Mouse (Mus musculus) effector memory CD4-positive, alpha-beta T cell, adult 5 months (primary cell): Measurements from ENCODE around the gene Zfp575. TPM values are rescaled to one million over a fixed set of nuclear protein-coding genes. Genes with fewer than 3 reads are reported as not detected.

Experiments
- polyA plus RNA-seq: library from polyadenylated mRNA; unstranded; fragments of 100-300 nt; shearing (Covaris generic); gene quantifications from one replicate; pipeline ENCODE4 v1.2.1, GENCODE M21; 2017

Gene Zfp575
- polyA plus RNA-seq, result 0.22 TPM

DNA sequence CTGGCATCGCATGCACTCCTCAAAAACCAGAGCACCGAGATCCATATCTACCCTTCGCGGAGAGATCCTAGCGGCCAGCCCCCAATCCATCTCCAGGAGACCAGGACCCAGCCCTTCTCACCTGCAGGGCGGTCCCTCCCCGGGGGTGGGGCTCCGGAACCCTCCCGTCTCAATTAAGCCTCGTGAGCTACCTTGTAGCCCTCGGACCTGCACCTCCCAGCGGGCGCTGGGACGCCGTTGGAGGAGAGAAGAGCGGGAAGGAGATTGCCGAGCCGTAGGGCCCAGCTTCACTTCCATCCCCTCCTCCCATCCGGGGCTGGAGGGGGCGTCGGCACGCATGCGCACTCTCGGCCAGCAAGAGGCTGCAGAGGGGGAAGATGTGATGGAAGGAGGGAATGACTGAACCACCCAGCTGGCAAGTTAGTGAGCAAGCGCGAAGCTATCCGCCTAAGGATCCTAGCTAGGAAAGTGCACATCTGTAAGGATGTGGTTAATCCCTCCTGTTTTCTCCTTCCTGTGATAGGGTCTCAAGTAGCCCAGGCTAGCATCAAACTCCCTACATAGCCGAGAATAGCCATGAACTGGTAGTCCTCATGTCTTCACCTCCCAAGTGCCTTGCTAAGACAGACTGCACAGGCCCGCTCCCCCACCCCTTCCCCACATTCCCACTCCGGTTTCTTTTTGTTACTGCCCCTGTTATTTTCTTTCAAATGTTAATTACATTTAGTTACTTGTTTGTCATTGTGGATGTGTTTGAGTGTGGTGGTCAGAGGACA lies at the start of gene Zfp575, which contains the start of gene Ethe1:
TSS of gene Zfp575 (minus strand) at position 312 of the 776 bp plus-strand sequence.
TSS of gene Ethe1 (plus strand) at position 214 of the 776 bp plus-strand sequence.

DNA sequence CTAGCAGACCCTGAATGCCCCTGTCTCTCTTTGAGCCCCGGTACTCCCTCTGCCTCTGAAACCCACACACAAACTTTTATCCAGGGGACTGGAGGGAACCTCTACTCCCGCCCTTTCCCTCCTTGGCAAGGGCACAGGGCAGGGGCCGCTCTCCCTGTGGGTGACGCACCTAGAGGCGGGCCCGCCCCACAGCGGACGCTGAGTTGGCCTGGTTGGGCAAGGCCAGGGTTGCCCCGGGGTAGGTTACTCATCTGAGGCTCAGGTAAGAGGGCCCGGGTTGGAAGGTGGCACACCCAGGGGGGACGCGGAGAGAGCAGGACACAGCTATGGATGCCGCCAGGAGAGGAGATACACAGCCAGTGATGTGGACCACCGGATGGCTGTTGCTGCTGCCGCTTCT lies 48.8 kb upstream of the Zfp575 start, which contains the start of gene Lypd3:
TSS of gene Lypd3 (plus strand) at position 287 of the 400 bp plus-strand sequence.

DNA sequence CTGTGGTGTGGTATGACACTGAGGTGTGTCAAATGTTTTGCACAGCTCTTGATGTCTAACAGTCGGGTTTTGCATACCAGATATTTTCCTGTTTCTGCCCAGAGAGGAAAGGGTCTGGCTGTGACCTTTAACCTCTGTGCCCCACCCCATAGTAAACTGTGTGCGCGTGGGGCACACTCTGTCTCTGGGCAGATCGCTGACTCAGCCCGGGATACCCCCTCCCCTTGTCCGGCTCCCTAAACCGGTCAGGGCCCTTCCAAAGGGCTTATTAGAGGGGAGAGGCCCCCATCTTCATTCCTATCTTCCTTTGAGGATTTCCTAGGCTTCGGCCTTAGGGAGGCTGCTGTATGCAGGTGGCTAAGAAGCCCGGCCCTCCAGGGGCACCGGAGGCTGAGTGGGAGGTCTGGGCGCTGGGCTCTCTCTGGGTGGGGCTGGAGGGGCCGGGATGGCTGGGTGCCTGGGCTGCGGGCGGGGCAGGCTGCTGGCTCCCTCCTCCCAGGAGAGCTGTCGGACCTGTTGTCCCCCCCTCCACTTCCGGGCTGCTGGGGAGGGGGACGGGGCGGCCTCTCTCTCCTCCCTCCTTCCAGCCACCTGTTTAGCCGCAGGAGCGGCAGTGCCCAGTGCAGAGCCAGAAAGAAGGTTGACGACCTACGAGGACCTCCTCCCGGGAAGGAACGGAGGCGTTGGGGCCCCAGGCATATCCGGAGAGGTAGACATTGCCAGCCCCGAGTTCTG lies 22.9 kb upstream of the Zfp575 start, which contains the start of gene Phldb3:
TSS of gene Phldb3 (plus strand) at position 620 of the 735 bp plus-strand sequence.

DNA sequence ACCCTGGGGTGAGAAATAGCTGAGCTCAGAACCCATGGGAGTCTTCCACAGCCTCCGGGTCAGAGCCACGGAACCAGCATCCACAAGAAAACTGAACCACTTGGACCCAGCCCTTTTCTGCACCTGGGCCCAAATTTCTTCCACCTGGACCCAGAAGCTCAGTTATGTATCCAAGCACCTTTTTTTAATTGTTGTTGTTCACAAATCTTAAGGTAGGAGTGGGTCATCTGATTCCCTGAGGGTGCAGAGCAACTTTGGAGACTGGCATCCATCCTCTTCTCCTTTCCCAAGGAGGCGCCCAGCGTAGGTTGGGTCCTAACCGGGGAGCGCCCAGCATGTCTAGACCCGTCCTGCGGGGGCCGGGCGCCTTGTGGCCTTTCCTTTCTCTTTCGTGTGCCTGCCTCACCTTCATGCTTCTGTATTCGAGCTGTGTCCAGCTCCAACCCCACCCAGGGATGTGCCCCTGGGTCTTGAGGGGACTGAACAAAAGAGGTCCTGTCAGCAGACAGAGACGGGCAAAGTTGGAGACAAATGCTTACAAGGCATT lies 41.3 kb downstream of the Zfp575 start, which contains the start of the genes Pinlyp and Xrcc1:
TSS of gene Pinlyp (minus strand) at position 51 of the 547 bp plus-strand sequence.
TSS of gene Xrcc1 (plus strand) at position 222 of the 547 bp plus-strand sequence.

Other genes with a start within 250 kb of the Zfp575 start
- not detected for gene Lypd5, start 238.4 kb downstream of the Zfp575 start, polyA plus RNA-seq
- gene Kcnn4, start 217.4 kb downstream of the Zfp575 start, polyA plus RNA-seq, result 179 TPM
- gene Smg9, start 188.0 kb downstream of the Zfp575 start, polyA plus RNA-seq, result 54.1 TPM
- 0.70 TPM for gene Irgc1, start 135.3 kb downstream of the Zfp575 start, polyA plus RNA-seq
- 14.3 TPM for gene Plaur, start 125.2 kb downstream of the Zfp575 start, polyA plus RNA-seq
- 0.40 TPM for gene Cadm4, start 105.6 kb downstream of the Zfp575 start, polyA plus RNA-seq
- 1.0 TPM for gene Zfp428, start 80.6 kb downstream of the Zfp575 start, polyA plus RNA-seq
- not detected for gene AC161166.1, start 75.2 kb downstream of the Zfp575 start, polyA plus RNA-seq
- gene Irgq, start 57.0 kb downstream of the Zfp575 start, polyA plus RNA-seq, result 3.6 TPM
- not detected for gene Pinlyp, start 41.5 kb downstream of the Zfp575 start, polyA plus RNA-seq
- gene Xrcc1, start 41.4 kb downstream of the Zfp575 start, polyA plus RNA-seq, result 49.9 TPM
- 12.2 TPM for gene Ethe1, start 98 bp downstream of the Zfp575 start, polyA plus RNA-seq
- 0.76 TPM for gene Phldb3, start 23.1 kb upstream of the Zfp575 start, polyA plus RNA-seq
- gene Lypd3, start 48.9 kb upstream of the Zfp575 start, polyA plus RNA-seq, result not detected
- not detected for gene Tex101, start 89.0 kb upstream of the Zfp575 start, polyA plus RNA-seq
- gene BC049730, start 121.6 kb upstream of the Zfp575 start, polyA plus RNA-seq, result not detected
- gene Gm4763, start 139.3 kb upstream of the Zfp575 start, polyA plus RNA-seq, result not detected
- gene Cd177, start 172.7 kb upstream of the Zfp575 start, polyA plus RNA-seq, result not detected
- gene Ceacam10, start 189.6 kb upstream of the Zfp575 start, polyA plus RNA-seq, result not detected